Mouse (Mus musculus): ENCODE data around the gene Wfdc15a. TPM values are rescaled to one million over a fixed set of nuclear protein-coding genes. Genes with fewer than 3 reads are reported as not detected.
"Not testable (repeated sequence)": the region's sequence is repeated elsewhere in the genome, so short reads cannot be mapped to it uniquely, and the experiment has no call there.

Wfdc15a gene
- total RNA-seq (2021), result not detected
- long read RNA-seq, experiment 1, result 0 reads
- long read RNA-seq, experiment 2, result 0 reads

DNA sequence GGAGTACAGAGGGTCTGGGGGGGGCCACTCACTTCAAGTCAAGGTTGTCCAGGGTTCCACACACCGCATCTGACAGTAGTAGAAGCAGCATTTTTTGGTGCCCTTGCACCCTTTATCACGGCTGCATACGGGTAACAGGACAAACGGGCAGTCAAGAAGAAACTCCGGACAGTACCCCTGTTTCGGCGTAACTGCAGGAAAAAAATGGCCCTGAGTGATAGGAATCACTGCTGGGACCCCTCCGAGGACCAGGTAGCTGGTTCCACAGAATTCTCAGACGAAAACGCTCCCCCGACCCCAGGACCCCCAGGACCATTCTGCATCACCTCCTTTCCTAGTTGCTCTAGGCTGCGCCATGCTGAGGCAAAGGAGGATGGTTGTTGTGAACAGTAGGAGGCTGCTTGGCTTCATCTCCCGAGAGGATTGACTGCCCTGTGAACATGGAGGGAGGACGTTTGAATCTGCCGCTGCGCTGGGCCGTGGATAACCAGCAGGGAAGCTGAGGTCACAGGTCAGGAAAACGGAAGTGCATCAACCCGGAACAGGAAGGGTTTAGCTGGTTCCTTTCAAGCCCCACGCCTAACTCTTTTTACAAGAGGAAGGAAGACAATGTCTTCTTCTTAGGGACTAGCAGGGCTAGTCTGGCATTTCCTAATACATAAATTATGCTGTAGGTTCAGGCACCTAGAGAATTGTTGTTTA lies at the start of gene Wfdc15a:
Gene Wfdc15a, minus strand, starts transcription at position 505 of the 702 bp plus-strand sequence.
- intact Hi-C loops (cut with DNase I), result no loop called here
- DNase-seq, result no peak

DNA sequence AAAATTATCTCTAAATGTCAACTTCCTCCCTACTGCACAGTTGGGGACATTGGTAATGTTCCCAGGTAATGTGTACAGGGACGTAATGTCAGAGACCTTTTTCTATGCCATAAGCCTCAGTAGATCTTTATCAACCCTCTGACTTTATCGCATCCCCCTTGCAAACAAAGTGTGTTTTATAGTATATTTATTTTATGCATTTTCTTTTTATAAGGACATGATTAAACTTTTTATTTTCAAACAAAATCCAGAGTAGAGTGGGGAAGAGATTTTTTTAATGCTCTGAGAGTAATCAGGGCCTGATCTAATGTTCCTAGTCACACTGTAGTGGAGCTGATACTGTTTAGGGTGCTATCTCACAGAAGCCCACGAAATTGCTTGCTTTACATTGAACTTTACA lies 38.4 kb upstream of the Wfdc15a start, which contains the start of gene Svs2:
Gene Svs2, minus strand, starts transcription at position 101 of the 400 bp plus-strand sequence.
- intact Hi-C loops (cut with DNase I), result no loop called here
- no peak for DNase-seq

DNA sequence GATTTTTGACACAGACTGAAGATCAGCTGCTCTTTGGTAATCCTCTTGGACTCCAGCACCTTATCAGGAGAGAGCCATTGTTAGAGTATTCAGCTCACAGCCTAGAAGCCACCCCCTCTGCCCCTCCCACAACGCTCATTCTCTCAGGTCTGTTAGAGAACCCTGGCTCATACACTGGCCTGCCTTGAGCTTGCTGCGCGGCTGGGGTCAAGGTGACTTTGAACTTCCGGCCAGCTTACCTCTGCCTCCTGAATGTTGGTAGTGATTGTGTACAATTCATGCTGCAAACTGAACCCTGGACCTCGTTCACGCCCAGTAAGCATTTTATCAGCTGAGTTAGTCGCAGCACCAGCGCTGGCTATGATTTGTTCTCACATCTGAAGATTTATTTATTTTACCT lies 32.7 kb upstream of the Wfdc15a start:
- intact Hi-C loops (cut with DNase I), result no loop called here
- no peak for DNase-seq

DNA sequence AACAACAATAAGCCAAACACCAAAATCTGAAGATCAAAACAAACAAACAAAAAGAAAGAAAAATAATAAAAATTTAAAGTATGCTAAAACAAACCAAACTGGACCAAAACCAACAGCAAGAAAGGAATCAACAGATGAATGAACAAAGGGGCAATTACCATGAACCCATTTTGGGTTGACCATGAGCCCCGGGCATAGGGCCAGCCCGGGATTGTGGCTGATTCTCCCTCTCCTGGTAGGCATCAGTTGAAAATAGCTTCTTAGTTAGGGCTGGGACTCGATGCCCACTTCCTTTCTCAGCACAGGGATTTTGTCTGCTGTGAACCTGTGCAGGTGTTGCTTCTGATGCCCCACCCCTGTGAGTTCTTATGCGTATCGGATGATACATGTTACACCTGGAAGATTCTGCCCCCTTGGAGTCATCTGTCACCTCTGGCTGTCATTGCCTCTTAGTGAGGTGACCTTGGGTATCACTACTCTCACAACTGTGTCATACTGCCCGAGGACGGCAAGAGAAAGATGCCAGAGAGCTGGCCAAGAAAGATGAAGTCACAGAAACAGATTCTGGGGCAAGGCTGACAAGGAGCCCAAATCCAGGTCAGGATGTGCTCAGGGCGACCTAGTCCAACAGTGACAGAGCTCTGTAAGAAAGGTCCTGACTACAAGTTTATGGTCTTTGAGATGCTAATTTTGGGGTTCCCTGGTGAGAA lies 28.6 kb upstream of the Wfdc15a start:
- DNase-seq, result no peak
- intact Hi-C loops (cut with DNase I), result no loop called here

DNA sequence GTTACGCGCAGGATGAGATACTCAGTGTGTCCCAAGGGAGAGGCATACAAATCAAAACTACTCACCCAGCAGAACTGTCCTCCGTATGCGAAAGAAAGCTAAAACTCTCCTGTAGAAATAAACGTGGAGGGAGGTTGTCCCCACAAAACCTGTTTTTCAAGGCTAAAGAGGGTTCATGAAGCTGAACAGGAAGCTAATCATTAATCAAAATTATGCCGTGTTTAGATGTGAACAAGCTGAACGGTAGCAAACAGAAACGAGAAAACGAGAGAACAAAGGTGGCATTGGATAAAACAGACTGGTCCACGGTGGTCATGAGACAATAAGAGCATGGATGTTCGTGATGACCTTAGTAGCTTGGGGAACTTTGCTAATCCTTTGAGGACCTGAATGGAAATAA lies 21.6 kb upstream of the Wfdc15a start, which contains the start of gene Wfdc15b:
Gene Wfdc15b, minus strand, starts transcription at position 139 of the 400 bp plus-strand sequence.
- intact Hi-C loops (cut with DNase I), result no loop called here
- no peak for DNase-seq

DNA sequence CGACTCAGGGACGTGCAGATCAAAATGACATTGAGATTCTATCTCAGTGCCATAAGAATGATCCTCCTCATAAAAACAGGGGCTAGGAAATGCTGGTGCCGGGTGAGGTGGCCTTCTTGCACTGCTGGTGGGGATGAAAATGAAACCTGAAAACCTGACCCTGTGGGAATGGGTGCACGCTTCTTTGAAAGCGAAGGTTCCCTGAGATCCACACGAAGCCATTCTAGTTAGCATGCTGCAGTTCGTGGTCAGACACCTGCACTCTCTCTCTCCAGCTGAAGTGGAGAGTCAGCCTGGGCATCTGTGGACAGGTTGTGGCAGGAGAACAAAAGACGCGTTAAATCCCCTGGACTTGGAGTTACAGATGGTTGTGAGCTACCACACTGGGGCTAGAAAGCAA lies 19.4 kb upstream of the Wfdc15a start:
- intact Hi-C loops (cut with DNase I), result no loop called here
- DNase-seq, result no peak

DNA sequence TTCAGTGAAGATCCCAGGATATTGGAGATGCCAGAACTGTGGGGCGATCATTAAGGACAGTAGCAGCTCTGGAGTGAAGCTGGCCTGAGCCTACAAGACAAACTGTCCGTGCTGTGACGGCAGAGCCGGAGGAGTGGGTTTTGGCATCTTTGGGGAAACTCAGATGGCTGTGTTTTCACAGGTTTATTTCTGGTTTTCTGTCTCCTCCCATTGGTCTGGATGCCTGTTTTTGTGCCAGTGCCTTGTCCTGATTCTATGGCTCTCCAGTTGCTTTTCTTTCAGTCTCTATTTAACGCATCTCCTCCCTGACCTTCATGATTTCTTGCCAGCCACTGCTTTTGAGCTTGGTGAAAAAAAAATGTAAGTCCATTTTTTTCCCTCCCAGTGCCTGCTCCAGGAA lies 12.8 kb upstream of the Wfdc15a start:
- no peak for DNase-seq
- intact Hi-C loops (cut with DNase I), result no loop called here

DNA sequence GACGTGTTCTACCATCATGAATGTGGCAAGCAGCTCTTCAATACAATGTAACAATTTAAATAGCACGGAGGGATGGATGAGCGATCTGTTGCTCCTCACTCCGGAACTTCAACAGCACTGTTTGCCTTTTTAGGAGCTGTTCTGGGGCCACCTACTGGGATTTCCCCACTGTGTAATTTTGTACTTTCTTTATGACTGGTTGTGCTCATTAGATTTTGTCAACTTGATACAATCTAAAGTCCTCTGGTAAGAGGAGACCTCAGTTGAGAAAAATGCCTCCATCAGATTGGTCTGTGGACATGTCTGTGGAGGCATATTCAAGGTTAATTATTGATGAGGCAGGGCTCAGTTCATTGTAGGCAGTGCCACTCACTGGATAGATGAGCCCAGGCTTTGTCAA lies 11.0 kb upstream of the Wfdc15a start:
- no peak for DNase-seq
- intact Hi-C loops (cut with DNase I), result no loop called here

DNA sequence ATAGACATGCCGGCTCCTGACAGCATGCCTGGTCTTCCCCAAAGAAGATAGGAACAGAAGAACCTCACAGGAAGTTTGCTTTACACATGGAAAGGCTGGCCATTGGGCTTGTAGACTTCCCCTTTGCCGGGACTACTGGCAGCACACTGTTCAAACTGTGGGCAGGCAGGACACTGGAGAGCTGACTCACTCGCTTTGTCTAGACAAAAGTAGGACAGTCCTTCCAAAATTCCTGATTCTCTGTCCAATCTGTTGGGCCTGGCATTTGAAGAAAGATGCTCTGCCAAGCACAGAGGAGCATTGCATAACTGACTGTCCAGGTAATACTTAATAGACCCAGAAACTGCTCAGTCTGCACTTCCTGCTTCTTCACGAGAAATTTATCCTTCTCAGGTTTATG lies 6.7 kb upstream of the Wfdc15a start:
- no peak for DNase-seq
- intact Hi-C loops (cut with DNase I), result no loop called here

DNA sequence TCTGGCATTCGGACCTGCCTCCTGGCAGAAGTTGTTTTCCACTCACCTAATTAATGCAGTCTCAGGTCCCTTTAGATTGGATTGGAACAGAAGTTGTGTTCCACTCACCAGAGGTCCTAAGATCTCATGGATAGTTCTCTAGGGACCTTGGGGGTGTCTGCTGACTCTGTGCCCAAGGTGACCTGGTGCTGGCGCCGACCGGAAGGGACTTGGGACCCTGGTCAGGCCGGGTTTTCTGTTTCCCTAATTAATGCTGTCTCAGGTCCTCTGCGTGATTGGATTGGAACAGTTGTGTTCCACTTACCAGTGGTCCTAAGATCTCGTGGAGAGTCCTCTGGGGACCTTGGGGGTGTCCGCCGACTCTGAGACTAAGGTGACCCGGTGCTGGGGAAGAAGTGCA lies 6.1 kb upstream of the Wfdc15a start:
- intact Hi-C loops (cut with DNase I), result not testable (repeated sequence)

DNA sequence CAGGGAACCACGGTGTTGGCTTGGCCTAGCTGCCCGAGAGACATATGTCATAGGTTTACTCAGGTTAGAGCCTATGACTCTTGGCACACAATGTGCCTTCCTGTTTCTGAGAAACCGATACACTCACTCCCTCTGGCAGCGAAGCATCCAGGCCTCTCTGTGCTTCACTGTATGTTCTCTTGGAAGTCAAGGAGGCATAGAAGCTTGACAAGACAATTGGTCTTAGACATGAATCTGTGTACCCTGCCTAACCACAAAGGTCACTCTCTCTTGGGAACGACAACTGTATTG lies 3.3 kb downstream of the Wfdc15a start:
- intact Hi-C loops (cut with DNase I), result no loop called here
- no peak for DNase-seq

More for the DNA sequence above, 6.1 kb upstream of the Wfdc15a start:
- DNase-seq, result not testable (repeated sequence)

DNA sequence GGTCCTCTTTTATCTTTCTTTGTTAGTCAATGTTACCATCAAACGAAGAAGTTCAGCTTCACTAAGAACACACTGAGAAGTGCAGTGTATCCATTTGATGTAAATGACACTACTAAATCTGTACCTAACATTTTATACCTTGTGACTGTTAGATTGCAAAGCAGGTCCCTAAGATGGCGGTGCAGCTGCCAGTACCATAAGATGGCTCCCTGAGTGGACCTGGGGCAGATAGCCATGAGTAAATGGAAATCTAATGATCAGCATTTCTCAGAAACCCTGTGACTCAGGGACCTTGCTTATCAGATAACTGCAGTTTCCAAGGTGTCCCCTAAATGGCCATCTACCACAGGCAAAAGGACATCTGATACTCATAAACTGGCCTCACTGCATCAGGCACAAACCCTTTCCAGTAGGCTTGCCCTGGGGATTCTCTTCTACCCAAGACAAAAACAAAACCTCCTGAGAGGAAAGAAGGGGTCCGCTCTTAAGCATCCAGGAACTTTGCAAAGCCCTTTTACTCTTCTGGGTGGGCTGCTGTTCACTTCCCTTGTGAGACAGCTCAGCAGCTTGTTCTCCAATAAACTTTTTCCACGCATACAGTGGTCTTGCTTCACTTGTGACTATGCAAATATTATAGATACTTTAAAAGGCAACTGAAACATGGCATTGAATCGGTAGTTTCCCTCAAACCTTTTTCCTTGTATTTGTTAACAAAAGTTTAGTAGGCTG lies 3.8 kb downstream of the Wfdc15a start:
- intact Hi-C loops (cut with DNase I), result no loop called here
- no peak for DNase-seq

DNA sequence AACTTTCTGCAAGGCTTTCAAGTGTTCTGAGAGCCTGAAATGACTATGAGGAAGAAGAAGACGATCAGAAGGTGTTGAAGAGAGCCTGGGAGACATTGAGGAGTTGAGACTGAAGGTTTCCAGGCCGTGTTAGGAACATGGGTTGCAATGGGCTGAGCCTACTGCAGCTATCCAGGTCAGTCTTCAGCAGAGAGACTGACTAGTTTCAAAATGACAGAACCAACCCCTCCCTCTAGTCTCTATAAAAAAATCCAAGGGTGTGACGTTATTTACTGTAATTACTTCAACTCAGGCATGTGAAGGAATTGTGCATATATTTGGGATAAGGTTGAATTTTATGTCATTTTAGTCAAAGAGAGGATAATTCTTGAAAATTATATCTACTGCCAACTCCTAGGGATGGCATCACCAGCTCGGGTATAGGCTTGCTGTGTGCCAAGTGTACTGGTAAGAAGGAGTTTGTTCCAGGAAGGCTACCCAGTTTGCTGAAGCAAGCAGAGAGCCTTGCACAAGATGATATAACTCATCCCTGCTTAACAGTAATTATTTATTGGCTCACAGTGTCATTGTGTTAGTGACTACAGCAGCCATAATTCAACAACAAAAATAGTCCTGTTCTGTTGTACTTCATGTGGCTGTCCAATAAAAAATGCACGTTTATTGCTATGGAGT lies 4.8 kb downstream of the Wfdc15a start:
- intact Hi-C loops (cut with DNase I), result no loop called here
- no peak for DNase-seq

DNA sequence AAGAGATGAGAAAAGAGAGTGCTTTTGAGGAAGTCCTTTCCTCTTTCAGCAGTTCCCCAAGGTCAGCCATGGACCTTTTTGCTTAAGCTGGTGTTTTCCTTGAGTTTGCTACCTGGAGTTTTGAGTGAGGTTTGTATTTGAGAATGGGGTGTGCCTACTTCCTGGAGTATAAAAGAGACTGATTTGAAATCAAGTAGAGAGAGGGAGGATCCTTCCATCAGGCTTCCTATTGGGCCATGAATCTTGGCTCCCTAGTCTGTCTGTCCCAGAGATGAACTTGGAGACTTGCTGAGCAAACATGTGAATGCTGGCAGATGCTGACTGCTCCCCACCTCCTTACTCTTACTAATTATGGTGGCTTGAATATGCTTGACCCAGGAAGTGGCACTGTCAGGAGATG lies 7.7 kb downstream of the Wfdc15a start:
- DNase-seq, result no peak
- intact Hi-C loops (cut with DNase I), result no loop called here

DNA sequence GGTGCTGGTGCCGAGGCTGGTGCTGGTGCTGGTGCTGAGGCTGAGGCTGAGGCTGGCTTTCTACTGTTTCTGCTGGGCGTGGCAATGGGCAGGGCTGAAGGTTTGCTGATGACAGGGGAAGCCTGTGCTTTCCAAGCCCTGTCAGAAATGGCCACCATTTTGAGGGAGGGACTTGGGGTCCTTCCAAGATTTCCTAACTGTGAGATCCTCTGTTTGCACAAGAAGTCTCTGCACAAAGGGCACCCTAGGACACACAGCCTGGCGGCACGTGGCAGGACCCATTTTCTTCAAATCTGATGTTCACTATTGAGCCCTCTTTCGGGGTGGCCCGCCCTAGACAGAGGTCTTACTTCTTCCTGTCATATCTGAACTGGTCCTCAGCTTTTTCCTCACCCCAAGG lies 9.4 kb downstream of the Wfdc15a start, which contains the start of gene Wfdc12:
Gene Wfdc12, minus strand, starts transcription at position 33 of the 400 bp plus-strand sequence.
- no peak for DNase-seq
- intact Hi-C loops (cut with DNase I), result no loop called here

DNA sequence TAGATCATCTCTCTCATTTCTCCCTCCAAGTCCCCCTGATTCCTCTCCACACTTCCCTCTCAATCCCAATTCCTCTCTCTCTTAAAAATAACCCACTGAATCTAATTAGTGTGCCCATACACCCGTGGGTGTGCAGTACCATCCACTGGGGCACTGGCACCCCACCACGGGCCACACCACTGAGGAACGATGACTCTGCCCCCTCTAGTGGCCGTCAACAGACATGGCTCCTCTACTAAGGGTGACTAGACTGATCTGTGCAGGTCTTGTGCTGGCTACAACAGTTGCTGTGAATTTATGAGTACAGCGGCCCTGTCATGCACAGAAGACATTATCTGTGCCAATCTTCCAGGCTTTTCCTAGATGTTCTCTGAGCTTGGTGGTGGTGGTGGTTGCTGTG lies 11.2 kb downstream of the Wfdc15a start:
- no peak for DNase-seq
- intact Hi-C loops (cut with DNase I), result no loop called here

DNA sequence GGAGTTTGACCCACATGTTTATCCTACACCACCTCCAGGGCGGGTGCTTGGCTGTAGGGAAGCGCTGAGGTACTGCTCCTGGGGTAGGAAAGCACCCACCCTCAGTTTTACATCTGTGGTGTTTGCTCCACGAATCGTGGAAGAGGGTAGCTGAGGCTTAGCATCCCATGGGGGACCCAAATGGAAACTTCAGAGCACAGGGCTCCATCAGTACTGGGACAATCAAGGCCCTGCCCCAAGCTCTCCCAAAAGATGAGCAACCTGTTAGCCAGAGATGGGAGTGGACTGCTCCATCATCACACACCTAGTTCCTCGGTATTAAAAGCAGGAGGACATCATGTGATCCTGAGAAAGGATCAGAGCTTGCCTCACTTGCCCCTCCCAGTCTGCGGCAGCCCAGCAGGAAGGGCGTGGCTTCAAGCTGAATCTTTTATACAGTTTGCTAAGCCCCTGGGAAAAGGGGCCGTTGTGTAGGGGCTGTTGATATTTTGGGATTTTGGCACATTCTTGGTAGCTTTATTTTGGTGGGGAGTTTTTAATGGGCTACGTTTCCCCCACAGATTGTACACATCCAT lies 15.7 kb downstream of the Wfdc15a start:
- intact Hi-C loops (cut with DNase I), result no loop called here

DNA sequence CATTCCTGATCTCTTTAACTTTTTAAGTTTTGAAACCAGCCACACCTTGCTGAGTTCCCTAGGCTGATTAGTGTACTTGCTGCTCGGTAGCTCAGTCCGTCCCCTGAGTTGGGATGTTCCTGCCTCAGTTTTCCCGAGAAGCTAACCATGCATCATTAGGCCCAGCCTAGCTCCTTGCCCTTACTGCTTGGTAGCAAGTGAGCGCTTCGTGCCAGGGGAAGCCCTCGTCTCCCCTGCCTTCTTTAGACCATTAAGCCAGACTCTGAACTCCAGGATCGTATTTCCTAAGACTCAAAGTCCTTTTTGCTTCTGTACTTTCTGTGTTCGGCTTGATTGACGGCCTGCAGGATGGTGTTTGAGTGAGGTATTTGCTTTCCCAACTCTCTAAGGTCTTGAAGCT lies 16.6 kb downstream of the Wfdc15a start:
- no peak for DNase-seq
- intact Hi-C loops (cut with DNase I), result no loop called here

More for the DNA sequence above, 15.7 kb downstream of the Wfdc15a start:
- DNase-seq, result no peak

DNA sequence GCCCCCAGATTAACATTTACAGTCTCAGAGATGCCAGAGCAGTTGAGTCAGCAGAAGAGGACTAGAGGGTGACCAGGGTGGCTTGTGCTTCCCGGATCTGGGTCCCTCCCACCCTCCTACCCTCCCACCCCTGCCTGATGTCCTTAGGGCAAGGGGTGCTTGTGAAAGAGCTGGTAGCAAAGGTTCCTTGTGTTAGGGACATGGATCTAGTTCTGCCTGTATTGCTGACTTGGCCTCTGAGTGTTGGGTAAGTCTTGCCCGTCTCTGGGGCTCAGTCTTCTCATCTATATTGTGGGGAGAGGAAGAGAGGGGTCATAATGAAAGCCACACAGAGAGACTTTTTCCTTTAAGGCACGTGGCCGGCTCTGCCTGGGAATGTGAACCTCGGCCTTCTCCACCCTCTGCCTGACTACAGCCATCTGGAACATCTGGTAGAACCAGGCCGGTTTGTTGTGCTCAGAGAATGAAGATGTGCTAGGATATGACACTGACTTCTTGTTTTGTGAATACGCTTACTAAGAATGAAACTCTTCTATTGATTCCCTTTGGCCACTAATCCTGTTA lies 17.2 kb downstream of the Wfdc15a start, which contains the start of gene Wfdc5:
Gene Wfdc5, minus strand, starts transcription at position 51 of the 564 bp plus-strand sequence.
- intact Hi-C loops (cut with DNase I), result no loop called here
- no peak for DNase-seq

DNA sequence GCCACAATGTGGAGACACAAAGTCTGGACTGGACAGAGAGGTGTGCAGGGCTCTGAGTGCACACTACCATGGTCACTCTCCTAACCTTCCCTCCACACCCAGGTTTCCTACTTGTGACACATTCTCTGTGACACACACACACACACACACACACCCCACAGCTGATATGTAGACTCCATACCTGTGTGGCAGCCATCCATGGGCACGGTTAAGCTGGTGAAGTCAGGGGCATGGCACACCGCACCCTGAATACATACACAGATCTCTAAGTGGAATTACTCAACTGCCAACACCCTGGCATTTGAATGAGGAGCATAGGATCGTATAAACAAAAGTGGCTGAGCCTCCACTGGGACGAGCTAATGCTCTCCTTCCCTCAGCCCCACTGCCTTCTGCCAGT lies 19.2 kb downstream of the Wfdc15a start:
- intact Hi-C loops (cut with DNase I), result loop anchor here (2.0 kb wide), 1 partner anchor 76 kb away; no protein-coding TSS in a partner anchor
- no peak for DNase-seq

All from heart, postnatal 14 days (tissue).